Mouse (Mus musculus): ENCODE results near the gene Prss56. TPM values are rescaled to one million over a fixed set of nuclear protein-coding genes. Genes with fewer than 3 reads are reported as not detected.

Prss56 gene
- total RNA-seq, 2 experiments from 2014 or later: 0.16 to 0.40 TPM

GRCm38 (mm10) chr1:87183998-87184750, 1.1 kb downstream of the Prss56 start:
- intact Hi-C loops (cut with DNase I): loop anchor here (5.0 to 10.0 kb wide), 2 partner anchors 142 to 519 kb away; no protein-coding TSS in a partner anchor

GRCm38 (mm10) chr1:87184751-87185139, 1.6 kb downstream of the Prss56 start:
- intact Hi-C loops (cut with DNase I): loop anchor here (5.0 to 10.0 kb wide), 4 partner anchors 132 to 572 kb away; no protein-coding TSS in a partner anchor
- peak; percentile 65 for DNase-seq

More at GRCm38 (mm10) chr1:87183998-87184750, 1.1 kb downstream of the Prss56 start:
- no peak for DNase-seq

- intact Hi-C loops (cut with DNase I): loop anchor here (5.0 to 10.0 kb wide), 3 partner anchors 133 to 573 kb away; no protein-coding TSS in a partner anchor
- no peak for DNase-seq
These were observed 2.4 kb downstream of the Prss56 start for GRCm38 (mm10) chr1:87185526-87185925.

- intact Hi-C loops (cut with DNase I): loop anchor here (5.0 to 10.0 kb wide), 3 partner anchors 134 to 574 kb away; no protein-coding TSS in a partner anchor
- DNase-seq: no peak
These were observed 3.3 kb downstream of the Prss56 start for GRCm38 (mm10) chr1:87186261-87187036.

- intact Hi-C loops (cut with DNase I): loop anchor here (5.0 to 10.0 kb wide), 3 partner anchors 135 to 575 kb away; no protein-coding TSS in a partner anchor
- DNase-seq: peak; percentile 77
These were observed 3.9 kb downstream of the Prss56 start for GRCm38 (mm10) chr1:87187037-87187355.

- intact Hi-C loops (cut with DNase I): no loop called here
These were observed 7.3 kb downstream of the Prss56 start, which contains the start of gene Chrnd for GRCm38 (mm10) chr1:87190429-87190828. Chrnd (plus strand) TSS chr1:87190607.

GRCm38 (mm10) chr1:87197296-87197695, 14.2 kb downstream of the Prss56 start:
- peak; percentile 43 for DNase-seq
- intact Hi-C loops (cut with DNase I): no loop called here

More at GRCm38 (mm10) chr1:87190429-87190828, 7.3 kb downstream of the Prss56 start, which contains the start of gene Chrnd:
- no peak for DNase-seq

- DNase-seq: no peak
- intact Hi-C loops (cut with DNase I): no loop called here
These were observed 15.3 kb downstream of the Prss56 start for GRCm38 (mm10) chr1:87198119-87199065.

- intact Hi-C loops (cut with DNase I): no loop called here
- no peak for DNase-seq
These were observed 17.7 kb downstream of the Prss56 start for GRCm38 (mm10) chr1:87200811-87201210.

GRCm38 (mm10) chr1:87201848-87202247, 18.7 kb downstream of the Prss56 start:
- no peak for DNase-seq
- intact Hi-C loops (cut with DNase I): no loop called here

GRCm38 (mm10) chr1:87203779-87204178, 20.7 kb downstream of the Prss56 start:
- DNase-seq: no peak
- intact Hi-C loops (cut with DNase I): no loop called here

GRCm38 (mm10) chr1:87204465-87204864, 21.4 kb downstream of the Prss56 start, which contains the start of gene Chrng:
Chrng (plus strand) TSS chr1:87204657.
- no peak for DNase-seq
- intact Hi-C loops (cut with DNase I): no loop called here

GRCm38 (mm10) chr1:87205038-87205437, 21.9 kb downstream of the Prss56 start:
- no peak for DNase-seq
- intact Hi-C loops (cut with DNase I): no loop called here

- no peak for DNase-seq
- intact Hi-C loops (cut with DNase I): no loop called here
These were observed 22.4 kb downstream of the Prss56 start for GRCm38 (mm10) chr1:87205502-87205901.

GRCm38 (mm10) chr1:87206339-87206738, 23.2 kb downstream of the Prss56 start:
- intact Hi-C loops (cut with DNase I): no loop called here
- no peak for DNase-seq

- intact Hi-C loops (cut with DNase I): no loop called here
- DNase-seq: no peak
These were observed 28.3 kb downstream of the Prss56 start for GRCm38 (mm10) chr1:87211431-87211830.

- intact Hi-C loops (cut with DNase I): no loop called here
- peak; percentile 96 for DNase-seq
These were observed 30.9 kb downstream of the Prss56 start, which contains the start of gene Eif4e2 for GRCm38 (mm10) chr1:87213735-87214704. Eif4e2 (plus strand) TSS chr1:87213914.

- no peak for DNase-seq
- intact Hi-C loops (cut with DNase I): no loop called here
These were observed 31.6 kb downstream of the Prss56 start for GRCm38 (mm10) chr1:87214748-87215147.

- intact Hi-C loops (cut with DNase I): no loop called here
- no peak for DNase-seq
These were observed 34.8 kb downstream of the Prss56 start for GRCm38 (mm10) chr1:87217938-87218337.
